Mouse (Mus musculus) kidney, postnatal 0 days (tissue): Measurements from ENCODE around the gene Sh3gl1. TPM values are rescaled to one million over a fixed set of nuclear protein-coding genes. Genes with fewer than 3 reads are reported as not detected.
A peak's percentile ranks its signal among the peaks of the same experiment; 100 is the strongest.

Source experiments
- ATAC-seq: fragments of 200-750 bp; cut with Nextera tagmentation; replicated peaks from 2 replicates; pipeline ENCODE4 v1.8.0; 2017; ENCODE audit warnings: low read depth, moderate number of reproducible peaks, moderate TSS enrichment, moderate library complexity; ENCODE audit not compliant: low FRiP score
- DNase-seq: peaks from one replicate; pipeline ENCODE4 v3.0.0-alpha.2; 2016; ENCODE audit warnings: low spot score
- H3K27ac ChIP-seq: fragments of 300-500 bp; sonication (generic); 2 replicates; pipeline ENCODE4 v1.5.1; 2014; ENCODE audit warnings: mild to moderate bottlenecking
- H3K27me3 ChIP-seq: fragments of 300-500 bp; sonication (generic); 2 replicates; pipeline ENCODE4 v1.6.1; 2014; ENCODE audit warnings: low read length, mixed read lengths; ENCODE audit not compliant: insufficient read depth
- H3K36me3 ChIP-seq: fragments of 300-500 bp; sonication (generic); 2 replicates; pipeline ENCODE4 v1.6.1; 2014; ENCODE audit warnings: low read length, mixed read lengths; ENCODE audit not compliant: insufficient read depth
- H3K4me1 ChIP-seq: fragments of 300-500 bp; sonication (generic); replicated peaks from 2 replicates; pipeline ENCODE4 v1.6.1; 2014; ENCODE audit warnings: antibody characterized with exemption, low read length, mixed read lengths; ENCODE audit not compliant: insufficient read depth
- H3K4me2 ChIP-seq: fragments of 300-500 bp; sonication (generic); 2 replicates; pipeline ENCODE4 v1.6.1; 2014; ENCODE audit warnings: mild to moderate bottlenecking, low read length, moderate library complexity, mixed read lengths
- H3K4me3 ChIP-seq: fragments of 300-500 bp; sonication (generic); replicated peaks from 2 replicates; pipeline ENCODE4 v1.5.1; 2014; ENCODE audit warnings: low read depth, low read length
- H3K9ac ChIP-seq: fragments of 300-500 bp; sonication (generic); 2 replicates; pipeline ENCODE4 v1.6.1; 2014; ENCODE audit warnings: low read depth, low read length
- H3K9me3 ChIP-seq: fragments of 300-500 bp; sonication (generic); replicated peaks from 2 replicates; pipeline ENCODE4 v1.6.1; 2016; ENCODE audit warnings: low read length, inconsistent platforms, mixed read lengths
- CTCF ChIP-seq: IDR thresholded peaks from 2 replicates; pipeline ENCODE4 v1.5.1; 2016; ENCODE audit warnings: antibody characterized with exemption, low read depth, mild to moderate bottlenecking, moderate library complexity
- WGBS: fragments of 180-500 bp; shearing (Covaris S2); extraction: QIAGEN DNeasy Blood & Tissue Kit; methylation state at CpG from one replicate; pipeline ENCODE4 v1.1.7; 2014; 5-methylcytosine and 5-hydroxymethylcytosine counted together
- polyA plus RNA-seq: library from polyadenylated mRNA; unstranded; fragments of >200 nt; fragmentation: Nextera tagmentation; extraction: Ambion mirVana; gene quantifications from 2 replicates; pipeline ENCODE4 v1.2.1, GENCODE M21; 2015

Gene Sh3gl1
- polyA plus RNA-seq, 1 experiment from 2014 or later: 115 TPM

DNA sequence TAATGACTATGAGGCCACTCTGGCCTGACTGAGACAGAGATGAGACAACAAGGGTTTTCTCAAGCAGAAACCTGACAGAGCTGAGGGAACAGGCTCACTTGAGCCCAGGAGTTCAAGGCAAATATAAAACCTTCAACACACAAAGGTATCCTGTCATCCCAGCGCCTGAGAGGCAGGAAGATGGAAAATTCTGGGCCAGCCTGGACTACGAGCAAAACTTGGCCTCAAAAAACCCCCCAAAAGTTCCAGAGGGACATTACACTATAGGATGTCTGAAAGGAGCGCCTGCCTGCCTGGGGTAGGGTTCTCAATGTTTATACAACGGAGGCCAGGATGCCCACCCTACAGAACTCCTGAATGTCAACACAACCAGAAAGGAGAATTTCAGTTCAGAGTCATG is 1.2 kb downstream of the Sh3gl1 start:
- Histone ChIP-seq H3K9me3 (no peaks in the 10 kb centered on the region), H3K27me3 (no peaks in the 10 kb centered on the region), H3K4me2 (peak overlapping the region; percentile 64), H3K9ac (peak overlapping the region; percentile 97; the same call in 1 of the 2 replicates), H3K4me3 (peak overlapping the region; percentile 97), H3K36me3 (peaks cover 9% of the 10 kb centered on the region; the same call in 1 of the 2 replicates), H3K27ac (no peak overlapping the region), H3K4me1 (peaks cover 19% of the 10 kb centered on the region)
- TF ChIP-seq CTCF: no peak
- DNase-seq (no peak), ATAC-seq (no peak)
- WGBS: 58% methylated on average over 4 of the region's 4 CpGs

GRCm38 (mm10) chr17:56034726-56035100 is 1.7 kb downstream of the Sh3gl1 start:
- no peak for TF ChIP-seq CTCF
- H3K36me3 ChIP-seq: peaks cover 10% of the 10 kb centered on the region; the same call in 1 of the 2 replicates
- peak overlapping the region; percentile 97; the same call in 1 of the 2 replicates for H3K9ac ChIP-seq
- WGBS: 74% methylated on average over 6 of the region's 6 CpGs
- H3K27ac ChIP-seq: no peak overlapping the region
- no peaks in the 10 kb centered on the region for H3K27me3 ChIP-seq
- H3K4me2 ChIP-seq: peak overlapping the region; percentile 64
- no peak overlapping the region for H3K4me3 ChIP-seq
- H3K9me3 ChIP-seq: no peaks in the 10 kb centered on the region
- ATAC-seq: no peak
- peaks cover 19% of the 10 kb centered on the region for H3K4me1 ChIP-seq
- no peak for DNase-seq

DNA sequence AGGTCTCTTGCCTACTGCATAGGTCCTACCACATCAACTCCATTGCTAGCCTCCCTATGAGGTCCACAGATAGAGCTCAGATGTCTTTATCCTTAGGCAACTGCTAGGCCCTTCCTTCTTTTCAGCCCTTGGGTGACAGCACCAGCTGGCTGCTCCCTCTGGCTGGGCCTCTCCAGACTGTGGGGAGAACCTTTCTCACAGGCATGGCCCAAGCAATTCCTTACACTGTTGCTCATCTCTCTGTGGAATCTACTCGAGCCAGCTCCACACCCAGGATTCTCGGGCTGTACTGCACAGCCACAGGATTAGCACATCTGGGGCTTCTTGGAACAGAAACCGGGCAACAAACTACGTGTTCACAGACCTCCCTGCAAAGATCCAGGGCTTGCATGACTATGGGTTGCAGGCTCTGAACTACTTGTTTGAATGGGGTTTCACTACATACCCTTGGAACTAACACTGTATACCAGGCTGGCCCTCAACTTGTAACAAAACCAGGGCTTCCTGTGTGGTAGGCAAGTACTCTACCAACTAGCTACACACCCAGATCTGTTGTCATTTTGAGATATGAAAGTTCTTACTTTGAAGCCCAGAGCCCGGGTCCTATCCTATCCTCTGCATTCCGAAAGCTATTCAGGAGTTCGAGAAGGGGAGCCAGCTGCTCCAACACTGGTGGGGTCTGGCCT is 2.3 kb downstream of the Sh3gl1 start:
- H3K9me3 ChIP-seq: no peaks in the 10 kb centered on the region
- DNase-seq: no peak
- peaks cover 12% of the 10 kb centered on the region; the same call in 1 of the 2 replicates for H3K36me3 ChIP-seq
- H3K27me3 ChIP-seq: no peaks in the 10 kb centered on the region
- H3K4me2 ChIP-seq: no peak overlapping the region; the same call in 1 of the 2 replicates
- H3K4me3 ChIP-seq: no peak overlapping the region
- H3K4me1 ChIP-seq: peaks cover 19% of the 10 kb centered on the region
- 84% methylated on average over 7 of the region's 7 CpGs for WGBS
- ATAC-seq: no peak
- no peak for TF ChIP-seq CTCF
- H3K9ac ChIP-seq: no peak overlapping the region
- H3K27ac ChIP-seq: no peak overlapping the region

GRCm38 (mm10) chr17:56032831-56033230 is 3.6 kb downstream of the Sh3gl1 start:
- ATAC-seq: no peak
- H3K36me3 ChIP-seq: peaks cover 12% of the 10 kb centered on the region; the same call in 1 of the 2 replicates
- no peak for DNase-seq
- H3K27ac ChIP-seq: peak overlapping the region; percentile 33
- no peak for TF ChIP-seq CTCF
- no peaks in the 10 kb centered on the region for H3K9me3 ChIP-seq
- no peaks in the 10 kb centered on the region for H3K27me3 ChIP-seq
- no peak overlapping the region for H3K4me3 ChIP-seq
- H3K4me1 ChIP-seq: peaks cover 19% of the 10 kb centered on the region
- 0 out of 2 replicates have a peak overlapping the region, but pooled peaks have one; percentile 35 for H3K9ac ChIP-seq
- H3K4me2 ChIP-seq: peak overlapping the region; percentile 21; the same call in 1 of the 2 replicates
- 49% methylated on average over 7 of the region's 7 CpGs for WGBS

- H3K36me3 ChIP-seq: peaks cover 12% of the 10 kb centered on the region; the same call in 1 of the 2 replicates
- peak overlapping the region; percentile 21; the same call in 1 of the 2 replicates for H3K4me2 ChIP-seq
- H3K27me3 ChIP-seq: no peaks in the 10 kb centered on the region
- no peak overlapping the region for H3K4me3 ChIP-seq
- H3K27ac ChIP-seq: peak overlapping the region; percentile 33
- DNase-seq: peak; percentile 25
- H3K9me3 ChIP-seq: no peaks in the 10 kb centered on the region
- TF ChIP-seq CTCF: no peak
- H3K9ac ChIP-seq: no peak overlapping the region
- WGBS: 63% methylated on average over 6 of the region's 6 CpGs
- H3K4me1 ChIP-seq: peaks cover 19% of the 10 kb centered on the region
- peak; percentile 37 for ATAC-seq
Observed at GRCm38 (mm10) chr17:56032127-56032733, 4.2 kb downstream of the Sh3gl1 start.

DNA sequence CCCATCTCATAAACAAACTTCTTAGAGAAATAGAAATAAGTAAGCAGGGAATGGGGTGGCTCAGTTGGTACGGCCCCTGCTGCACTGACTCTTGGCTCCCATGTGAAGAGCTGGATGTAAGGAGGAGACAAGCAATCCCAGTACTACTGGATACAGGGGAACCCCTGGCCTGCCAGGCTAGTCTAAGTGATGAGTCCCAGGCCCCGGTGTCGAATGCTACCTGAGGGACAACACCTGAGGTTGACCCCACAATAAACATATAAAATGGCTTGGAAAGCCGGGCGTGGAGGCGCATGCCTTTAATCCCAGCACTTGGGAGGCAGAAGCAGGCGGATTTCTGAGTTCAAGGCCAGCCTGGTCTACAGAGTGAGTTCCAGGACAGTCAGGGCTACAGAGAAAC is 5.0 kb downstream of the Sh3gl1 start:
- no peak overlapping the region for H3K4me3 ChIP-seq
- H3K9ac ChIP-seq: 0 out of 2 replicates have a peak overlapping the region, but pooled peaks have one; percentile 2
- 88% methylated on average over 7 of the region's 7 CpGs for WGBS
- peak overlapping the region; percentile 64 for H3K27ac ChIP-seq
- ATAC-seq (no peak), DNase-seq (no peak)
- H3K4me2 ChIP-seq: 0 out of 2 replicates have a peak overlapping the region, but pooled peaks have one; percentile 10
- peaks cover 12% of the 10 kb centered on the region; the same call in 1 of the 2 replicates for H3K36me3 ChIP-seq
- H3K27me3 ChIP-seq: no peaks in the 10 kb centered on the region
- no peaks in the 10 kb centered on the region for H3K9me3 ChIP-seq
- H3K4me1 ChIP-seq: peaks cover 24% of the 10 kb centered on the region
- no peak for TF ChIP-seq CTCF
